9 mouse cellular contexts compared by ENCODE assay signal in genomic region chr5:135901354-135902095, GRCm38 (mm10). TPM values are rescaled to one million over a fixed set of nuclear protein-coding genes. Genes with fewer than 3 reads are reported as not detected.
DNase-seq lines count a peak whose midpoint lies in the region; ATAC-seq and TF ChIP-seq lines count a peak whose summit lies in the region.
"Had no signal": no experiment of that assay in that cellular context is flagged by ENCODE, and none has a peak within 500 bp of the region (broad histone marks: within the 10 kb centered on the region; RNA-seq: fewer than 3 reads in every experiment).

No protein-coding gene starts in this region.

- H3K27me3 ChIP-seq in liver, adult 2 months (ENCODE audit: control insufficient read depth, insufficient read depth, low read length): no peaks in the 10 kb centered on the region
- no peaks in the 10 kb centered on the region for H3K27me3 ChIP-seq in liver, embryonic 11.5 days (replicated peaks; ENCODE audit: control insufficient read depth, insufficient read depth, low read length)
- no peaks in the 10 kb centered on the region for H3K27me3 ChIP-seq in G1E (ENCODE audit: insufficient read depth, low read length)
- no peaks in the 10 kb centered on the region for H3K27me3 ChIP-seq in stomach, postnatal 0 days (ENCODE audit: control insufficient read depth, insufficient read depth, low read length)

- H3K27ac ChIP-seq in liver, adult 2 months (replicated peaks; ENCODE audit: insufficient read depth, low read depth, low read length): no peak overlapping the region
- no peak overlapping the region for H3K27ac ChIP-seq in liver, embryonic 11.5 days (ENCODE audit: low read depth, low read length)
- H3K27ac ChIP-seq in bone marrow macrophage, adult 2 months (ENCODE audit: insufficient read depth, low read depth, low read length): no peak overlapping the region
- no peak overlapping the region for H3K27ac ChIP-seq in stomach, postnatal 0 days (replicated peaks)

- peaks cover 6% of the 10 kb centered on the region for H3K4me1 ChIP-seq in liver, adult 2 months (ENCODE audit: control insufficient read depth, insufficient read depth, low read length)
- H3K4me1 ChIP-seq in liver, embryonic 11.5 days (replicated peaks; ENCODE audit: control insufficient read depth, insufficient read depth, low read length): peaks cover 3% of the 10 kb centered on the region; the same call in 1 of the 2 replicates
- peaks cover 15% of the 10 kb centered on the region for H3K4me1 ChIP-seq in G1E (ENCODE audit: insufficient read depth, low read depth, low read length)
- peaks cover 15% of the 10 kb centered on the region for H3K4me1 ChIP-seq in bone marrow macrophage, adult 2 months (ENCODE audit: control insufficient read depth, insufficient read depth, low read length)
- H3K4me1 ChIP-seq in stomach, postnatal 0 days (replicated peaks; ENCODE audit: control insufficient read depth, insufficient read depth): no peaks in the 10 kb centered on the region

- no peak overlapping the region for H3K4me3 ChIP-seq in liver, adult 2 months (ENCODE audit: insufficient read depth, low read depth, low read length)
- no peak overlapping the region for H3K4me3 ChIP-seq in liver, embryonic 11.5 days (ENCODE audit: low read depth, low read length)
- H3K4me3 ChIP-seq in G1E (ENCODE audit: low read depth, low read length): no peak overlapping the region
- H3K4me3 ChIP-seq in bone marrow macrophage, adult 2 months (ENCODE audit: insufficient read depth, low read length): no peak overlapping the region
- no peak overlapping the region for H3K4me3 ChIP-seq in stomach, postnatal 0 days (ENCODE audit: low read depth, low read length)

- no peak for TF ChIP-seq POLR2A in liver, adult 2 months (IDR thresholded peaks at IDR 0.05; ENCODE audit: extremely low read depth, insufficient read depth, low read length)
- TF ChIP-seq POLR2A in bone marrow macrophage, adult 2 months (IDR thresholded peaks at IDR 0.05; ENCODE audit: borderline replicate concordance, low read depth, low read length): no peak

- no peaks in the 10 kb centered on the region for H3K79me2 ChIP-seq in liver, adult 2 months (ENCODE audit: control insufficient read depth, insufficient read depth, low read length)

- H3K4me2 ChIP-seq in liver, embryonic 11.5 days: no peak overlapping the region
- no peak overlapping the region for H3K4me2 ChIP-seq in stomach, postnatal 0 days (replicated peaks; ENCODE audit: low read depth)

- no peaks in the 10 kb centered on the region for H3K36me3 ChIP-seq in liver, adult 2 months (ENCODE audit: control insufficient read depth, insufficient read depth, low read length)
- H3K36me3 ChIP-seq in liver, embryonic 11.5 days (ENCODE audit: control insufficient read depth, insufficient read depth, low read length): peaks cover under 1% of the 10 kb centered on the region; the same call in 1 of the 2 replicates
- H3K36me3 ChIP-seq in G1E (replicated peaks): peaks cover 51% of the 10 kb centered on the region
- H3K36me3 ChIP-seq in stomach, postnatal 0 days (ENCODE audit: control insufficient read depth, insufficient read depth, low read length): no peaks in the 10 kb centered on the region

- intact Hi-C loops in heart, postnatal 10 days (cut with DNase I): loop anchor here (2.0 to 5.0 kb wide), 3 partner anchors 63 to 159 kb away; partner anchors contain the start of gene Zp3

- TF ChIP-seq EP300 in stomach, postnatal 0 days (optimal IDR thresholded peaks at IDR 0.05): no peak

- ATAC-seq in liver, embryonic 11.5 days (replicated peaks; ENCODE audit: low FRiP score): no peak
- ATAC-seq in G1E (ENCODE audit: extremely low read depth, insufficient number of reproducible peaks, low FRiP score, poor library complexity, severe bottlenecking): no peak
- no peak for ATAC-seq in stomach, postnatal 0 days (ENCODE audit: low FRiP score, low TSS enrichment)

- H3K9me3 ChIP-seq in liver, embryonic 11.5 days (ENCODE audit: control insufficient read depth, low read length): no peaks in the 10 kb centered on the region
- no peaks in the 10 kb centered on the region for H3K9me3 ChIP-seq in G1E (replicated peaks)
- H3K9me3 ChIP-seq in stomach, postnatal 0 days (ENCODE audit: control insufficient read depth, low read length): no peaks in the 10 kb centered on the region

- TF ChIP-seq CTCF in liver, adult 2 months (IDR thresholded peaks at IDR 0.05; ENCODE audit: low read depth, low read length): peak; percentile 57
- TF ChIP-seq CTCF in G1E (IDR thresholded peaks at IDR 0.05; ENCODE audit: low read depth, low read length): peak; percentile 30; the same call in 1 of the 2 replicates
- peak; percentile 46; the same call in 1 of the 2 replicates for TF ChIP-seq CTCF in bone marrow macrophage, adult 2 months (IDR thresholded peaks at IDR 0.05; ENCODE audit: low read depth, low read length)
- TF ChIP-seq CTCF in stomach, postnatal 0 days (IDR thresholded peaks at IDR 0.05; ENCODE audit: low read depth): peak; percentile 56

- H3K9ac ChIP-seq in liver, adult 2 months (ENCODE audit: low read depth, low read length): no peak overlapping the region
- H3K9ac ChIP-seq in liver, embryonic 11.5 days (ENCODE audit: low read depth, low read length): no peak overlapping the region
- no peak overlapping the region for H3K9ac ChIP-seq in stomach, postnatal 0 days (ENCODE audit: low read length)

- WGBS in liver, adult 2 months: 65% methylated on average over 6 of the region's 6 CpGs
- 55% methylated on average over 6 of the region's 6 CpGs for WGBS in liver, embryonic 11.5 days
- WGBS in stomach, postnatal 0 days: 65% methylated on average over 6 of the region's 6 CpGs

- no peak for DNase-seq in liver, adult 2 months (ENCODE audit: extremely low read depth, low read depth, low spot score)
- no peak for DNase-seq in liver, embryonic 11.5 days (ENCODE audit: low spot score)
- no peak for DNase-seq in G1E (ENCODE audit: low spot score)
- DNase-seq in stomach, postnatal 0 days (ENCODE audit: low spot score): no peak
- DNase-seq in embryo, embryonic 10 days (ENCODE audit: low spot score): no peak
- DNase-seq in heart, postnatal 10 days: no peak
- DNase-seq: heart, postnatal 14 days; kidney, postnatal 36 days had no signal

RNA-seq across cellular contexts. Expression of gene Hspb1, which starts 13.8 kb away (rescaled TPM):
- 18.9 and 19.5 TPM in 2 replicates for total RNA-seq in liver, adult 2 months (2014; rRNA removed)
- 10.9 and 24.3 TPM in 2 replicates for polyA plus RNA-seq in liver, adult 2 months (2012; rRNA removed)
- 11.8 and 22.1 TPM in 2 replicates for polyA plus RNA-seq in liver, embryonic 11.5 days (2014; fragmentation: Nextera tagmentation; extraction: Ambion mirVana)
- total RNA-seq in G1E (2014; fragmentation: Nextera tagmentation): not detected in 2 replicates
- 0.12 TPM in 1 of 2 replicates, not detected in the other for total RNA-seq in G1E (2017)
- polyA plus RNA-seq in G1E (2012): not detected in 2 replicates
- 0.80 and 1.8 TPM in 2 replicates for polyA plus RNA-seq in bone marrow macrophage, adult 2 months (2012; ENCODE audit: insufficient read depth, insufficient read length, missing spikeins)
- polyA plus RNA-seq in stomach, postnatal 0 days (2015; fragmentation: Nextera tagmentation; extraction: Ambion mirVana): 1,235 and 1,355 TPM in 2 replicates
- 100 to 1,000 TPM; 304 to 329 TPM for total RNA-seq in heart, postnatal 10 days (2021)

RNA-seq across cellular contexts. Expression of gene Ywhag, which starts 32.9 kb away (rescaled TPM):
- total RNA-seq in liver, adult 2 months (2014; rRNA removed): 23.0 and 30.9 TPM in 2 replicates
- polyA plus RNA-seq in liver, adult 2 months (2012; rRNA removed): 42.4 and 50.4 TPM in 2 replicates
- polyA plus RNA-seq in liver, embryonic 11.5 days (2014; fragmentation: Nextera tagmentation; extraction: Ambion mirVana): 97.3 and 99.8 TPM in 2 replicates
- total RNA-seq in G1E (2014; fragmentation: Nextera tagmentation) (168 and 200 TPM in 2 replicates), G1E (2017) (73.5 and 99.8 TPM in 2 replicates)
- 246 and 281 TPM in 2 replicates for polyA plus RNA-seq in G1E (2012)
- polyA plus RNA-seq in bone marrow macrophage, adult 2 months (2012; ENCODE audit: insufficient read depth, insufficient read length, missing spikeins): 151 and 157 TPM in 2 replicates
- polyA plus RNA-seq in stomach, postnatal 0 days (2015; fragmentation: Nextera tagmentation; extraction: Ambion mirVana): 86.0 and 89.2 TPM in 2 replicates
- 100 to 1,000 TPM; 321 to 334 TPM for total RNA-seq in heart, postnatal 10 days (2021)

Comparison
In these comparisons a context has a peak if more than half of its experiments do, and no peak if none do; other contexts are left out.
1. RNA of gene Hspb1, which starts 13.8 kb away (polyA plus RNA-seq): 1,235 to 1,355 TPM in stomach, postnatal 0 days; 10.9 to 24.3 TPM in liver, adult 2 months, 11.8 to 22.1 TPM in liver, embryonic 11.5 days, 0.80 to 1.8 TPM in bone marrow macrophage, adult 2 months and not detected in G1E; every median in the first group is over 10 times any median in the second.
2. Peak in every context shown above with its lines, with median percentiles within 50 percentile points of each other: CTCF ChIP-seq.